Mouse (Mus musculus) cerebellum, adult 18-20 months (tissue): ENCODE results near the gene Ap3s2.

Source experiments
- DNase-seq, 2 experiments: peaks; one replicate each; pipeline ENCODE4 v3.0.0; 2021

The Ap3s2 gene

DNA sequence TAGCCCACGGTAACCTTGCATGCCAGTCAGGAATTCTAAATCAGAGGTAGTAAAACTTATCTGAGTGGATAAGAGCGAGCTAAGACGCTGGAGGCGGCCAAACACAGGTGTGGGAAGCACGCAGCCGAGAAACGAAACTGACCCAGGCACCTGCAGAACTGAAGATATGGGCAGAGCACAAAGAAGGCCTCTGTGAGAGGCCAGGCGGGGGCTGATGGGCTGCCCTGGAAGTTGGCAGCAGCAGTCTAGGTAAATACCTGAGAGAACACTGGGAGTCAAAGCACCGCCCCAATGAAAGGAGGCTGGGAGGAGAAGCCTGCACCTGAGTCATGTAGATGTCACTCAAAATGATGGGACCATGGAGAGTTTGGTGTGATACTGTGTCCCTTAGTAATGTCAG lies 31.8 kb downstream of the Ap3s2 start:
- no peak for DNase-seq

DNA sequence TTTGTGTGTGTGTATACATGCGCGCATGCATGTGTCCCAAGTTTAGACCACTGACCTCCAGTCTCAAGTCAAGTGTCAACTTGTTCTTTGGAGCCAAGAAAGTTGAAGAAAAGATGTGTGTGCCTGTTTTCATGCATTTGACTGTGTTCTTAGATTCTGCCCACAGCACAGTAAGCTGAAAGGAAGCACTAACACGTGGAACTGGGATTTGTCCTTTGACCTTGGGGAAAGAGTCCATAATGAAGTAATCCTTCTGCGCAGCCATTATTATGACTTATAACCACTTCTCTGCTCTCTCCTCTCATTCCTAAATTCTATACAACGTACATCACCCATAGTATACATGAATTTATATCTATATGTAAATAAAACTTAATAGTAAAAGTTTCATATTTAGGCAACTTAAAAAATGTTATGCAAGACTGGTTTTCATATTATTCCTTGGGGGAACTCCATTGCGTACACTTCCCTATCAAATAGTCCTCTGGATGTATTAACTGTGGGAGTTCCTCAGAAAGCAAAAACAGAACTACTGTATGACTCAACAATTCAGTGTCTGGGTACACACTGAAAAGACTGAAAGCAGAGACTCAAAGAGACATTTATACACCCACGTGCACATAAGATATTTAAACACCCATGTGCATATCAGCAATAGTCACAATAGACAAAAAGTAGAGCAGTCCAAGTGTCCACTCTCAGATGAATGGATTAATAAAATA lies 36.7 kb downstream of the Ap3s2 start:
- DNase-seq: no peak

DNA sequence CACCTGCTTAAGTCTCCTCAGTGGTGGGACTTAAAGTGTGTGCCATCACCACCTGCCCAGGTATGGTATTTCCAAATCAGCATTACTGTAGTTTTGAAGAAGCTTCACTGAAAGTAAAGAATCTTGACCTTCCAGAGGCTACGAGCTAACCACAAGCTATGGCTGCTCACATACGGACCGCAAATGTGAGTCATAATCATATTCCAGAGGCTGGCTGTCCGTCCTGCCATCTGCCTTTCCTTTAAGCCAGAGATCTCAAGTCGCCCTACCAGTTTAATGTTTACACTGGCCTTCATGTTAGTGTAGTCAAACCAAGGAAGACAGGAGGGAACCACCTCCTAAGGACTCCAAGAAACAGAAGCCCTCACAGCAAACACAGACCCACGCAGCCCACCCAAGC lies 38.5 kb downstream of the Ap3s2 start:
- no peak for DNase-seq

DNA sequence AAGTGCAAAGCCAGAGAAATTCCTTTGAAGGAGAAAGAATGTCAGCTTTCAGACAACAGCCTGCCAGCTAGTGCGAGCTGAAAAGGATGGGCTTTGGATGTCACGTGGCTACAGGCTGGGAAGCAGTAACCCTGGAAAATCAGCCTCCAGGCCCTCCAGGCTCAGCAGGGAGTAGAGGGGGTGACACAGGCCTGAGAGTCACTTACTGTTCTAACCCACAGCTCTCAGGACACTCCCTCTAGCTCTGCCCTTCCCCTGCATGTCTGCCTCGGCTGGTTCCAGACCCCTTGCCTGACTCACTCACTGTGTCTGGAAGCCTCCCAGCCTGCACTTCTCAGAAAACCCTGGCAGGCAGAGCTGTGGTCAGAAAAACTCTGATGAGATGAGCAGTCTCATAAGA lies 39.5 kb downstream of the Ap3s2 start:
- no peak for DNase-seq

DNA sequence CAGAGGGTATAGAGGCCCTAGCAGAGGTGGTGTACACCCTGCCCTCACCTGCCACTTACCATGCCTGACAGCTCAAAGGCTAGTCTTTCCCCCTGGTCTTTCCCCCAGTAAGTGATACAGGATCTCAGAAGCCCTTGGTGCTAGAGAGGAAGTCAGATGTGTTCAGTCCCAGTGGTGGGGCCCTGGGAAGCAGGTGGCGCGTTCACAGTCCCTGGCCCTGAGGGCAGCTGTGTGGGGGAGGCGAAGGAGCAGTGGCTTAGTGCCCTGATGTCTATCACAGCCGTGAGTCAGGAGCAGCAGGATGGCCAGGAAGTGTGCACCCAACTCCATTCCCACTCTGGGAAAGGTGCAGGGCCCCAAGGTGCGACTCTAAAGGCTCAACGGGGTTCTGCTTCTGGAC lies 40.4 kb downstream of the Ap3s2 start:
- DNase-seq: no peak

DNA sequence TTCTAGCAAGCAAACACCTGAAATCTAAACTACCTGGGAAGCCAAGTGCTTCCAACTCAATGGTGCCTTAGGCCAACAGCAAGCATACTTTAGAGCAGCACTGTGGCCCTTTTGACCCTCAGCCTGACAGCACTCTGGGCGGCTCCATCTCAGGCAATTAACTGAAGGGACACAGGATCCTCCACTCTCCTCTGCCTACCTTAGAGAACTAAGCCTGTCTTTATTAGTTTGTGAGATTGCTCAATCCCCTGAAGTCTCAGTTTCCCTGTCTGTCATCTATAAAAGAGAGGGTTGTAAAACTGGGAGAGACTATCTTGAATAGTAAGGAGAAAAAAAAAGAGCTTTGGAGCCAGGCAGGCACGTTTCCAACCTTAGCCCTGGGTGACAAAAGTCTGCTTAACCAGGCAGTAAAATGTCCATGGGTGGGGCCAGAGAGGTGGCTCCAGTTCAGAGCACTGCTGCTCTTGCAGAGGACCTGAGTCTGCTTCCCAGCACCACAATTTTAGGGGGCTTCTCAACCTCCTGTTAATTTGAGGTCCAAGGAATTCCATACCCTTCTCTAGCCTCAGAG lies 41.9 kb downstream of the Ap3s2 start:
- DNase-seq: no peak

DNA sequence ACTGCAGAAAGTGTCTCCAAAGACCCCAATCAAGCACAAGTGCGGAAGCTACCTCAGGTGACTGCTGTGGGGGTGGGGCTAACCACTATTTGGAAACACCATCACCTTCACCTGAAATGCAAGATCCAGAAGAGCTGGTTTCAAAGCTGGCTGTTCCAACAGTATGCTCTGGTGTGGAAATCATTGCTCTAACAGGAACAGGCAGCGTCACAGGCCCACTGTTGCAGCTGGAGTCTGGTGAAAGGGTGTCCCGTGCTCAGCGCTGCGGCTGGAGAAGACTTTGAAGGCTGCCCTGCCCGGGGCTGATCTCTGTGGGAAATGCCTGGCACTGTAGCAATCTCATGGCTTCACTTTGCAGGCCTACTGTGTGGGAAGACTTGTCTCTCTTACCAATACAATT lies 47.0 kb downstream of the Ap3s2 start:
- no peak for DNase-seq

DNA sequence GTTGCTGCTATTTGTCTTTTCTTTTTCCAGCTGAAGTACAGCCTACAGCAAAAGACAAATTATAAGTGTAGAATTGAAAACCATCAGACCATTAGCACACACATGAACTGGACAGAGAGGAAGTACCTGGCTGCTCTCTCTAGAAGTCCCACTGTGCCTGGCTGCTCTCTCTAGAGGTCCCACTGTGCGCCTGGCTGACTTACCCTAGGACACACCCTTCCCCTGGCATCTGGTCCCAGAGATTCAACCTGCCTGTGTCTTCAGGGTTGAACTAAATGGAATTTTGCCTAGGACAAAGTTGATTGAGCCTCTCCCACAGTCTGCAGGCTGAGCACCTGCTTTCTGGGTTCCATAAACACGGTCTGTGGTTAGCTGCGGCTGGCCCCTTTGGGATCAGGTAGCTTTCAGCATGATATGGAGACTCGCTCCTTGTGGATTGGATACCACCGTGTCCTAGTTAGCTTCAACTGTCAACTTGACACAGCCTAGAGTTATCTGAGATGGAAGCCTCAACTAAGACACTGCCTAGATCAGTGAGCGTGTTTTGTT lies 48.6 kb downstream of the Ap3s2 start:
- no peak for DNase-seq

DNA sequence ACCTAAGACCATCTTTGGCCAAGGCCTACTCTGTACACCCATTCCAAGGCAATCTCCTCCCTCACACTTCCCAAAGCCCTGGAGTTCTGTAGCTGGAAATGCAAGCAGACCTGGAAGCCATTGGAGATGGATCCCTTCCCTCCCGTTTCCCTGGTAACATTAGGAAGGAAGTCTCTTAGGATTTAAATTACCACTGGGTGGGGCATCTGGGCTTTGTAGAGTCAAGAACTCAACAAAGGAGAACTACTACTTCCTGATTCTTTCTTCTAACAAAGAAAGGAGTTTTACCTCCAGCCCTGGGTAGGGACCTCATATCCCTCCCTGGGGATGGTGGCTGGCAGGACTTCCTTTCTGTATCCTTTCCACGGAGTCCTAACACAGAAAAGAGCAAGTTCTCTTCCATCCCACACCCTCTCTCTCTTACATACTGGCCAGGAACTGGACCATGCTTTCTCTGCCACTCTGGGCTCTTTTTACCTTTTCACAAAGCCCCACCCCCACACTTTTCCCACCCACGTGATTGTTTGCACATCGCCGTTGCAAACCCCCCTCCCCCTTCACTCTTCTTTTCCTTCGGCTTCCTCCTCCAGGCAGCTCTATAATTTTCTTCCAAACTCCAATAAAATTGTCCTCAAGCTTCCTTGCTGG lies 51.3 kb downstream of the Ap3s2 start:
- DNase-seq: no peak

DNA sequence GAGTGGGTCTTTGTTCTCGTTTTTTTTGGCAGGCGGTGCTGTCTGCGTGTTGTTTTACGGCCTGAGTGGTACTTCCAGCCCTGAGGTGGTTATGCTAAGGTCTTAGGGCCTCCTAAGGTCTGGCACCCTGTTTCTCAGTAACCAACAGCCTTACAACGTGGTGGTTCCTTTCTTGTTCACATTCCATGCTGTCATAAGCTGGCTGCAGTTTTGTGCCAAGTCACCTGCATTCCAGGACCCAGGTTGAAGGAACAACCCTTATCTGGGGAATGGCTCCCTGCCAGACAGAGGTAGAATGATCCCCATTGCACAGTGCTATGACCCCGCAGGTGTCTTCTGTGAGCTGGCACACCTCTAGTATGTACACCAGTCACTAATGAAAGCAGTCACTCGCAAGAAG lies 52.0 kb downstream of the Ap3s2 start:
- no peak for DNase-seq

DNA sequence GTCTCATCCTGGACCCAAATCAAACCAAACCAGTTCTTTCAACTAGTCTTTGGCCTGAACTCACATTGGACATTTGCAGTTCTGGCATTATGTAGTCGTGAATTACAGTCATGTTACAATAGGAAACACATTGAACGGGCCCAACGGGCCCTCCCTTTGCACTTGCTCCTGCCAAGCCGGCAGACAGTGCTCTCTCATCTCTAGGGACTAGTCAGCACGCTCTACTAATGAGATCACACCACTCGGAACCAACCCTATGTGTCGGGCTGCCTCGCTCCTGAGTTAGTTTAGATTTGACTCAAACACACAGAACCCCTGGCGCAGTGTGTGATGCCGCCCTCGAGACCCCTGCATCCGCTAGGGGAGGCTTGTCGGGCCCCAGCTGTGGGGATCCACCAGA lies 52.6 kb downstream of the Ap3s2 start:
- DNase-seq: no peak

DNA sequence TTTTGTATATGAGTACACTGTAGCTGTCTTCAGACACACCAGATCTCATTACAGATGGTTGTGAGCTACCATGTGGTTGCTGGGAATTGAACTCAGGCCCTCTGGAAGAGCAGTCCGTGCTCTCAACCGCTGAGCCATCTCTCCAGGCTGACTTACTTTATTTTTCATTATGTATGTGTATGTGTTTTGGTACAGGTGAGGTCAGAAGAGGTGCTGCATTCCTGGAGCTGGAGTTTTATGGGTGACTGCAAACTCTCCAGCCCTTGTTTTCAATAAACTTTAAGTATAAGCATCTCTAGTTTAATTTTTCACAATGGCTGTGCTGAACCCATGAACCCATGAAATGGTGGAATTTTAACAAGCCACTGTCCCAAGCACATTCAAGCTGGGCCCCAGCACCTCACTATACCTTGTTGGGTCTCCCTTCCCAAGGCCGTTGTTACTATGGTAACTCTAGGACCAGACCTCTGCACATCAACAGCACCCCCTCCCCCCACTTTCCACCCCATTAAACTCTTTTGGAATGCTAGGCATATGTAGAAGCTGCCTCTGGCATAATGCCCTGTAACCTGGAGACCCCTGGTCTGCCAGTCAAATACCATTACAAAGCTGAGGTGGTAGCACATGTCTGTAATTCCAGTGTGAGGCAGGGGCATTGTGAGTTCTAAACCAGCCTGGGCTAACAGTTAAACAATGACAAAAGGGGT lies 54.0 kb downstream of the Ap3s2 start:
- no peak for DNase-seq

DNA sequence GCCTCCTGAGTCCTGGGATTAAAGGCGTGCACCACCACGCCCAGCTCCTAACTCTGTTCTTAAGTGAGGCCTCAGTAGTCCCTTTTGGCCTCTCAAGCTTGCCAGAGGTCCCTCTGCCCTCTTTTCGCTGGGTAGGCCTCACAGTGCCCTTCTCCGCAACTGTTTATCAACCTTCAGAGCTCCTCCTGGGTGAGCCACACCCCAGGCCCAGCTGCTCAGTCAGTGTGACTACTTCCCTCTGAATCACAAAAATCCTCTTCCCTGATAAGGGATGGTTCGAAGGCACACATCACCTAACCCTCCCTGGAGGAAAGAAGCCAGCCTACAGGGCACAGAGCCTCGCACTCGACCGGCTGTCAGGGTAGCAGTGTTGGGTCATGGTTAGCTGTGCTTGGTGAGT lies 58.7 kb downstream of the Ap3s2 start:
- no peak for DNase-seq

DNA sequence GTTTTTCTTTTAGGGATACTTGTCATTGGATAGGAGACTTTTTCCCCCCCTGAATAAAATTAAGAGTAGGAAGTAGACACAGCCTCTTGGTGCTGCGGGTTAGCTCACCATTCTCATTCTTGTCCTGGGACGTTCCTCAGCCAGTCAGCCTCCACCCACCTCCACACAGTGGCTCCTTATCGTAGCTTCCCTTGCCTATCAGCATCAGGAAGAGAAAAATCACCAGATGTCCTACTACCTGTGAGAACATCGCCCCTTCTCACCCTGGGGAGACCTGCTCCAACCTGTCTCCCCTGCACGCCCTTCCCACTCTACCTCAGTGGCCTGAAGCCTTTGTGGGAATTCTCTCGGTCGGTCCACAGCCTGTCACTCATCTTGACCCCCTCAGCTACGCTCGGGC lies 59.6 kb downstream of the Ap3s2 start, which contains the start of gene Anpep:
Anpep (minus strand) TSS at position 249 of the 400 bp plus-strand sequence.
- DNase-seq: no peak

DNA sequence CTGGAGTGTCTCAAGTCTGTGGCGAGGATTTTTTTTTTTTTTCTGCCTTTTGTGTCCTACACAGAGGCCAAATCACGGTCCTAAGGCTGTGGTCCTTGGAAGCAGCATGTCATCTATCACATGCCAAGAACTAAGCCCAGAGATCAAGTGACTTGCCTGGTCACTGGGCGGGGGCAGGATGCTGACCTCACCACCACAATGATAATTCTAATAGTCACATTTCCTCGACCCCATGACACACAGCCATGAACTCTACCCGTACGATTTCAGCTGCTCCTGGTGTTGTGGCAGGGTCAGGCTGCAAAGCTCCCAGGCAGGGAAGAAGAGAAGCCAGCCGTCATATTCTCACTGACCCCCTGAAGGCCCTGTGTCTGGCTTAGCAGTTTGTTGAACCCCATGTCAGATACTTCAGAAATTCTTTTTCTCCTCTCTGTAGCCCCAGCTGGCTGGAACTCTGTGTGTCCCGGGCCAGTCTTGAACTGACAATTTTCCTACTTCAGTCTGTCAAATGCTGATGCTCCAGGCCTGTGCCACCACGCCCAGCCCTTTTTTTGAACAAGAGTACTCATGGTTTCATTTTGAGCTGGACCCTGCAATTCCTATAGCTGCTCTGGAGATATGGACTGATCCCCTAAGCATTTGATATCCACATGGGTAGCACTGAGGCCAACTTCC lies 61.4 kb downstream of the Ap3s2 start:
- no peak for DNase-seq

DNA sequence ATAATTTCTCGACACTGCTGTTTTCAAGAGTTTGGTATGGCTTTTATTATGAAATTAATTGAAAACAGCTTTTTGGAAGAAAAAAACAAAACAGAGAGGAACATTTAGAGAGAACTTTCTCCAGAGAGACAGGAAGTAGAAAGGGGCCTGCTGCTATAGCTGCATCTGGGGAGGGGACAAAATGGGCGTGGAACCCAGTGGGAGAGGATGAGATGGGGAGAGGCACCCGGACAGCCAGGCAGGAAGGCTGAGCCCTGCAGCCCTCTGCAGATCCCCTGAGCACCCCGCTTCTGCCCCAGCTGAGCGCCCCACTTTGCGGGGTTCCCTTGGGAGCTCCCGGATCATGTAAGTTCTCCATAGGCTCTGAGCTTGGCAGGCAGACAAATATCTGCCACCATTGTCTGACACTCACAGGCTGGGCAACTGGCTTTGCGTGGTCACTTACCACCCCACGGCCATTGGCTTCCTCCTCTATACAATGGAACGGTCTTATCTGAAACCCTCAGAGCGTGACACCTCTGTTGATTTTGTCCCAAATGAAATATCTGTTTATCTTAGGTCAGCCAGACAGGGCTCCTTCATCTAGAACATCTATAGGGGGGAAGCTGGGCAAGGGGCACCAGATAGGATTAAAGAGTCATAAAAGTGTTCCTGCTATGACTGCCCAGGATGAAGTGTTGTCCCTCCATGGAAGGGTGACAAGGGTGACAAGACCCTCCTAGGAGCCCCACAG lies 62.1 kb downstream of the Ap3s2 start:
- DNase-seq: no peak

DNA sequence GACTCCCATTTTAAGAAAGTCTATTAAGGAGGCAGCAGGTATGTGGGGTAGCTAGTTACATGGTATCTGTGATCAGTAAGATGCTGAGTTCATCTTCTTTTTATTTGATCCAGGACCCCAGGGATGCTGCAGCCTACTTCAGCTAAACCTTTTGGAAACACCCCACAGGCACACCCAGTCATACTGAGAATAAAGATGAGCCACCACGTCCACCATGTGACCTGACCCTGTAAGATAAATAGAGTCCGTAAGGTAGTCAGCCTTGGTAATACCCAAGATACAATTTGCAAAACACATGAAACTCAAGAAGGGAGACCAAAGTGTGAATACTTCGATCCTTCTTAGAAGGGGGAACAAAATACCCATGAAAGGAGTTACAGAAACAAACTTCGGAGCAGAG lies 64.1 kb downstream of the Ap3s2 start:
- no peak for DNase-seq

DNA sequence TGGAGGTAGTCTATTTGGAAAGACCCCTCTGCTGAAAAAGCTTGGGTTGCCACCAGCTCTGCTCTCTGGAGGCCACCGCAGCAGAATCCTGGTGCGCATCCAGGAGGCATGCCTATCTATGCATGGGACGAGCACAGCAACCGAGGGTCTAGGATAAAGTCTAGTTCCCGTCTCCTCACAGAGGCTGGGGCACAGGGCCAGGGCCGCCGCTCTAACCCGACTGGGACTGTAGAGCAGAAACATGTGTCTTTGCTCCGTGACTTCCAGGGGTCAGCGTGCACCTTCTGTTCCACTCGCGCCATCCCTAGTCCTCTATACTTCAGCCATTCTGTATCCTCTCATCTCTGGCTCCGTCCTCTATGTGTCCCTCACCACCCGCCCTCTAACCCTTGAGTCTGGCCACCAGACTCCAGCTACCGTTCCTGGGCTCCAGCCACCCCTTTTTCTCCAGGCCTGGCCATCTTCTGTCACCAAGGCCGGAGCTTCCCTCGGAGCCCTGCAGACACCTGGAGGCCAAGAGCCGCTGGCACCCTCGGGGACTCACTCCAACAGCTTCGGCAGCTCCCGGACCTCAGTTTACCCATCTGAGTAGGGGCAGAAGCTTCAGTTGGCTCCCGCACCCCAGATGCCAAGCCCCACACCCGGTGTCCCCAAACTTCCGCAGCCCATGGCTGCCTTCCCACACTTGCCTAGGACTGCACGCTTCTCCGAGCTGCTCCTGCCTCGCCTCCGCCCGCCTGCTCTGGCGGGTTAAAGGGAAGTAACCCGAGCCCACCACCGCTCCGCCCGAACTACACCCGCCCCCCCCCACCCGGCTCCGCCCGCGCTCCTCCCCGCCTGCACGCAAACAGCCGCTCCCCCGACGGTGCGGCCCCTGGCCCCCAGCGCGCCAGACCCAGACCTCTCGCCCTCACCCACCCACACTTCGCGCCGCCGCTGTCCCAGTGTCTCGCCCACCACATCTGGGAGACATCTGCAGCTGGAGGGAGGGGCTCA lies 72.7 kb downstream of the Ap3s2 start:
- no peak for DNase-seq

DNA sequence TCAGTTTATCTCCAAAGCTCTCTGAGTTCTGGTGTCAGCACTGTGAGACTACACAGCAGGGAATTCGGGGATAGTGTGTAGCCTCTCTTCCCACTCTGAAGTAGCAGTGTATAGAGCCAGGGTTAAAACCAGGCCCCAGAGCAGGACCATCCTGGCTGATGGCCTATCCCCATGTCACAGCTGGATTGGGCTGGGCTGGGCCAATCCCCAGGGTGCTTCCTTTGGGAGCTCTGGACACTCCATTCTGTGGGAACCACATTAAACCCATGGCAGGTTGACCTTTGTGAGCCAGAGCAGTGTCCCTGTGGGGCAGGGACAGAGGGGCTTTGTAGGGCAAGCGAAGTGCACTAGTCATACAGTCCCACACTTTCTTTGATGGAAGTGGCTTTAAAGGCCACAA lies 74.1 kb downstream of the Ap3s2 start:
- no peak for DNase-seq

DNA sequence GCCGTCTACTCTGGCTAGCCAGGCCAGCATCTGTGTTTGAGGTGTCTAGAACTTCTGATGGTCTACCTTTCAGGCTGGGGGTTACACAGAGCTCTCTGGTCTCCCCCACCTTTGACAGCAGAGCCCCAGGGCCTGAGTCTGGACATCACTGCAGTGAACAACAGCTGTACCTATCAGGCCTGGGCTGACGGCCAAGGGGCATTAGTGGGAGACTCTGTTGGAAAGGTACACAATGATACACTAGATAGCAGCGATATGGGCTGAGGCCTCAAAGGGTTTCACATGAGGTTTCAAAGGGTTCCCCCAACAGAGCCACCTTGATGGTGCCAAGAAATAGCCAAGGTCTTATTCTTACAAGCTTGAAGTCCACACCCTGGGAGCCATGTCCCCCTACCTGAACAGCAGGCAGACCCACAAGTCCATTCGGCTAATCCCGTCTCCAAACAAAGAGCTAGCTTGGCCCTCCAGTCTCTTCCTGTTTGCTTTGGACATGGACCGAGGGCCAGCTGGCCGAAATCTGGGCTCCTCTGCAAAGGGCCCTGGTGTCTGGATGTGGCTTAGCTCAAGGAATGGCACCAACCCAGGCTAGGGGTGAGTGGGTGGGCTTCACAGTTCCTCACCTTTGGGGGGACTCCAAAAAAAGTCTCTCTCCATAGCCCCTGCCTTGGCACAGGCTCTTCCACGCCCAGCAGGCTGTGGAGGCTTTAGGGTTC lies 76.2 kb downstream of the Ap3s2 start:
- no peak for DNase-seq
